Mouse (Mus musculus): ENCODE data around the gene Gm30191.
"Not testable (repeated sequence)": the region's sequence is repeated elsewhere in the genome, so short reads cannot be mapped to it uniquely, and the experiment has no call there.

The Gm30191 gene

GRCm38 (mm10) chr4:134251241-134252130, 4.8 kb downstream of the Gm30191 start:
- no peak for DNase-seq (ENCODE audit: low read depth in 1 of 2, low spot score in 2 of 2)

GRCm38 (mm10) chr4:134252131-134252910, 5.6 kb downstream of the Gm30191 start:
- no peak for DNase-seq (ENCODE audit: low read depth in 1 of 2, low spot score in 2 of 2)

GRCm38 (mm10) chr4:134252911-134253721, 6.4 kb downstream of the Gm30191 start:
- DNase-seq (ENCODE audit: low read depth in 1 of 2, low spot score in 2 of 2): no peak

- no peak for DNase-seq (ENCODE audit: low read depth in 1 of 2, low spot score in 2 of 2)
Observed at GRCm38 (mm10) chr4:134253722-134254324, 7.1 kb downstream of the Gm30191 start, which contains the start of gene Grrp1. Grrp1 (minus strand) TSS chr4:134254106.

- no peak for DNase-seq (ENCODE audit: low read depth in 1 of 2, low spot score in 2 of 2)
Observed at GRCm38 (mm10) chr4:134254835-134255234, 8.1 kb downstream of the Gm30191 start.

GRCm38 (mm10) chr4:134255854-134256253, 9.1 kb downstream of the Gm30191 start:
- no peak for DNase-seq (ENCODE audit: low read depth in 1 of 2, low spot score in 2 of 2)

GRCm38 (mm10) chr4:134256407-134257197, 9.9 kb downstream of the Gm30191 start:
- no peak for DNase-seq (ENCODE audit: low read depth in 1 of 2, low spot score in 2 of 2)

- DNase-seq (ENCODE audit: low read depth in 1 of 2, low spot score in 2 of 2): no peak
Observed at GRCm38 (mm10) chr4:134257198-134258009, 10.7 kb downstream of the Gm30191 start.

GRCm38 (mm10) chr4:134258354-134258753, 11.6 kb downstream of the Gm30191 start:
- DNase-seq (ENCODE audit: low read depth in 1 of 2, low spot score in 2 of 2): no peak

- no peak for DNase-seq (ENCODE audit: low read depth in 1 of 2, low spot score in 2 of 2)
Observed at GRCm38 (mm10) chr4:134263191-134263590, 16.5 kb downstream of the Gm30191 start.

GRCm38 (mm10) chr4:134265860-134266585, 19.3 kb downstream of the Gm30191 start:
- DNase-seq (ENCODE audit: low read depth in 1 of 2, low spot score in 2 of 2): no peak

- no peak for DNase-seq (ENCODE audit: low read depth in 1 of 2, low spot score in 2 of 2)
Observed at GRCm38 (mm10) chr4:134268102-134268655, 21.4 kb downstream of the Gm30191 start.

GRCm38 (mm10) chr4:134269622-134270021, 22.9 kb downstream of the Gm30191 start:
- DNase-seq (ENCODE audit: low read depth in 1 of 2, low spot score in 2 of 2): not testable (repeated sequence)

GRCm38 (mm10) chr4:134271979-134272378, 25.2 kb downstream of the Gm30191 start:
- DNase-seq (ENCODE audit: low read depth in 1 of 2, low spot score in 2 of 2): no peak

GRCm38 (mm10) chr4:134272731-134273416, 26.1 kb downstream of the Gm30191 start:
- DNase-seq (ENCODE audit: low read depth in 1 of 2, low spot score in 2 of 2): no peak

- DNase-seq (ENCODE audit: low read depth in 1 of 2, low spot score in 2 of 2): no peak
Observed at GRCm38 (mm10) chr4:134273417-134274345, 26.9 kb downstream of the Gm30191 start.
